Mouse (Mus musculus) liver, postnatal 0 days (tissue): Measurements from ENCODE around the gene Kmt2a. TPM values are rescaled to one million over a fixed set of nuclear protein-coding genes. Genes with fewer than 3 reads are reported as not detected.

Source experiments
- ATAC-seq: fragments of 200-750 bp; cut with Nextera tagmentation; 2 replicates; pipeline ENCODE4 v1.8.0; 2017; ENCODE audit warnings: mild to moderate bottlenecking, moderate library complexity
- DNase-seq: peaks from one replicate; pipeline ENCODE4 v3.0.0-alpha.2; 2016
- H3K27ac ChIP-seq: fragments of 300-500 bp; sonication (generic); 2 replicates; pipeline ENCODE4 v1.5.1; 2014; ENCODE audit warnings: antibody characterized with exemption, moderate library complexity, mild to moderate bottlenecking, low read depth
- H3K27me3 ChIP-seq: fragments of 300-500 bp; sonication (generic); 2 replicates; pipeline ENCODE4 v1.6.1; 2014; ENCODE audit warnings: low read length, control low read depth, mixed read lengths; ENCODE audit not compliant: insufficient read depth
- H3K36me3 ChIP-seq: fragments of 300-500 bp; sonication (generic); replicated peaks from 2 replicates; pipeline ENCODE4 v1.6.1; 2014; ENCODE audit warnings: mild to moderate bottlenecking, control low read depth, low read length, moderate library complexity, mixed read lengths; ENCODE audit not compliant: insufficient read depth
- H3K4me1 ChIP-seq: fragments of 300-500 bp; sonication (generic); 2 replicates; pipeline ENCODE4 v1.6.1; 2014; ENCODE audit warnings: antibody characterized with exemption, mild to moderate bottlenecking, control low read depth; ENCODE audit not compliant: insufficient read depth
- H3K4me2 ChIP-seq: fragments of 300-500 bp; sonication (generic); 2 replicates; pipeline ENCODE4 v1.6.1; 2014; ENCODE audit warnings: low read depth, mild to moderate bottlenecking, low read length, moderate library complexity, mixed read lengths
- H3K4me3 ChIP-seq: fragments of 300-500 bp; sonication (generic); 2 replicates; pipeline ENCODE4 v1.5.1; 2014; ENCODE audit warnings: low read depth, low read length
- H3K9ac ChIP-seq: fragments of 300-500 bp; sonication (generic); replicated peaks from 2 replicates; pipeline ENCODE4 v1.6.1; 2014; ENCODE audit warnings: mild to moderate bottlenecking, moderate library complexity
- H3K9me3 ChIP-seq: fragments of 300-500 bp; sonication (generic); 2 replicates; pipeline ENCODE4 v1.6.1; 2016; ENCODE audit warnings: mild to moderate bottlenecking, control low read depth, low read length, mixed read lengths
- CTCF ChIP-seq: sonication (generic); IDR thresholded peaks from 2 replicates; pipeline ENCODE4 v1.5.1; 2016; ENCODE audit warnings: antibody characterized with exemption, low read depth
- EP300 ChIP-seq: IDR thresholded peaks from 2 replicates; pipeline ENCODE4 v1.6.1; 2016; ENCODE audit warnings: antibody characterized with exemption, low read depth, mild to moderate bottlenecking
- WGBS: fragments of 180-500 bp; shearing (Covaris S2); extraction: QIAGEN DNeasy Blood & Tissue Kit; methylation state at CpG from one replicate; pipeline ENCODE4 v1.1.7; 2014; ENCODE audit not compliant: insufficient replicate concordance; 5-methylcytosine and 5-hydroxymethylcytosine counted together
- polyA plus RNA-seq: library from polyadenylated mRNA; unstranded; fragments of >200 nt; fragmentation: Nextera tagmentation; extraction: Ambion mirVana; gene quantifications from 2 replicates; pipeline ENCODE4 v1.2.1, GENCODE M21; 2015

The Kmt2a gene
- polyA plus RNA-seq, 1 experiment from 2014 or later: 1.8 TPM

DNA sequence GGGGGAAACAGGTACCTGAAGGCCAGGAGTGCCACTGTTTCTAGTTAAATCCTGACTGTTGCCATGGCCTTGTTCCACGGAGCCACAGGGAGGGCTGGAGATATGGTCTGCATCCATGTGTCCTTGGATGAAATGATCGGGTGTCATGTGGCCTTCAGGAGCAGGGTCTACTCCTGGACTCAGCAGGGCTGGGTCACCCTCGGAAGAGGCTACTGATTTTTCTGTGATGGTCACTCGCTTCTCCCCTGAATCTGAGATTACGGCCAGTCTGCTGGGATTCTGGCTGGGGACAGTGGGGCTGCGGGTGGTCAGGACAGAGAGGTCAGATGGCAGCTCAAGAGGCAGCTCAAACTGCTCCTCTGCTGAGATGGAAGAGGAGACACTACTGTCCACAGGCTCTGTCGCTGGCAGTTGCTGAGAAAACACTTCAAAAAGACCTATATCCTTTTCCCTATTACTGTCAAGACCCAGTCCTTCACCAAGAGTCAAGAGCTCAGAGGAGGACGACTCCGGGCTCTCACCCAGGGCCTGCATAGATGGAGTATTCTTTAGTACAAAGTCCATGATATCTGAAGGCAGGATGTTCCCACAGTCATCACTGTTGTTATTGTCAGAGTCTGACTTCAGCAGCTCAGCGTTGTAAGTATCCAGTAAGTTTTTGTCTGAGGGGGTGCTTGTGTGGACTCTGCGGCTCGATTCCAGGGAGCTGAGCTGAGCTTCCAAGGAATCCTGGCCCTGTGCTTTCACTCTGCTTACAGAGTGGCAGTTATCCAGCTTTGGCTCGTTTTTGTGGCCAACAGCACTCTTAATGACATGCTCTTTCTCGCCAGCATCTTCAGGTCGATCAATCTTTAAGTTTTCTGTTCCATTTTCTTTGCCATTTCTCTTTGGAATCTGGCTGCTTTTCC lies 60.9 kb downstream of the Kmt2a start:
- H3K27me3 ChIP-seq: no peaks in the 10 kb centered on the region
- TF ChIP-seq CTCF (no peak), EP300 (no peak)
- DNase-seq: no peak
- H3K9me3 ChIP-seq: no peaks in the 10 kb centered on the region
- WGBS: 90% methylated on average over 15 of the region's 15 CpGs
- 0 out of 2 replicates have a peak, but pooled peaks cover 3% of the 10 kb centered on the region for H3K4me1 ChIP-seq
- H3K4me2 ChIP-seq: no peak overlapping the region
- H3K36me3 ChIP-seq: peaks cover 93% of the 10 kb centered on the region
- no peak for ATAC-seq
- no peak overlapping the region for H3K27ac ChIP-seq
- no peak overlapping the region for H3K4me3 ChIP-seq
- H3K9ac ChIP-seq: no peak overlapping the region

DNA sequence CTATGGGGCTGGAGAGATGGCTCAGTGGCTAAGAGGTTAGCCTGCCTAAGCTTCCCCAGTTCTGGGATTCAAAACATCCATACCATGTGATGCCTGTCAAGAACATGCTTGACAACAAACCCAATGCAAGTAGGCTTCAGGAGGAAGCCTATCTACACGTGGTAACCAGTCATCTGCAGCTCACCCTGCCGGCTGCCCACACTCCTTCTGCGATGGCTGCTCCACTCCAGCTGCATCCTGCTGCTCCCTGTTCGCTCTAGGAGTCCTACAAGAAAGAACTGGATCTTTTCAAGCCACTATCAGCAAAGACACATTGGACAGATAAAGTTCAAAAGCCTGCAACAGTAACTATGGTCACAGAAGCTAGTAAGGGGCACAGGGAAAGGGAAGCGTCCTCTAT lies 63.6 kb downstream of the Kmt2a start:
- Histone ChIP-seq H3K27me3 (no peaks in the 10 kb centered on the region), H3K9me3 (no peaks in the 10 kb centered on the region), H3K4me1 (0 out of 2 replicates have a peak, but pooled peaks cover 3% of the 10 kb centered on the region), H3K36me3 (peaks cover 97% of the 10 kb centered on the region), H3K4me2 (no peak overlapping the region), H3K4me3 (no peak overlapping the region), H3K9ac (no peak overlapping the region), H3K27ac (no peak overlapping the region)
- TF ChIP-seq EP300 (no peak), CTCF (no peak)
- no peak for ATAC-seq
- 71% methylated on average over 5 of the region's 5 CpGs for WGBS
- DNase-seq: no peak

DNA sequence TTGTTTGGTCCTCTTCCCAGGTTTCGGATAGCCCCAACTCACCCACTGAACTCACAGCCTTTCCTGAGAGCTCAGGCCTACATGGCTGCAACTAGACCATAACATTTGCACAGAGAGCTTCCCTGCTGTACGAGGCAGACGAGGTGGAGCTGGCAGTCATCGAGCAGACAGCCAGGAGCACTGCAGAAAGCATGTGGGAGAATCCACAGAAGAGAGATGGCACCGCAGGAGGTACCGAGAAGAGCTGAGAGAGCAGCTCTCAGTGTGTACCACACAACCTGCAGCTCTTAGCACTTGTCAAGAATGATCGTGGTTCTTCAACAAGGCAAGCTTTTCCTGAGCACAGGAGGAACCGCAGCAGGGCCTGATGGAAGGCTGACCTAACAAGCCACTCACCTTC lies 66.9 kb downstream of the Kmt2a start:
- H3K27me3 ChIP-seq: no peaks in the 10 kb centered on the region
- H3K4me1 ChIP-seq: 0 out of 2 replicates have a peak, but pooled peaks cover 3% of the 10 kb centered on the region
- H3K27ac ChIP-seq: no peak overlapping the region
- H3K9ac ChIP-seq: no peak overlapping the region
- no peak overlapping the region for H3K4me3 ChIP-seq
- DNase-seq (no peak), ATAC-seq (no peak)
- H3K4me2 ChIP-seq: no peak overlapping the region
- 87% methylated on average over 8 of the region's 8 CpGs for WGBS
- H3K9me3 ChIP-seq: no peaks in the 10 kb centered on the region
- no peak for TF ChIP-seq EP300
- no peak for TF ChIP-seq CTCF
- peaks cover 91% of the 10 kb centered on the region for H3K36me3 ChIP-seq

DNA sequence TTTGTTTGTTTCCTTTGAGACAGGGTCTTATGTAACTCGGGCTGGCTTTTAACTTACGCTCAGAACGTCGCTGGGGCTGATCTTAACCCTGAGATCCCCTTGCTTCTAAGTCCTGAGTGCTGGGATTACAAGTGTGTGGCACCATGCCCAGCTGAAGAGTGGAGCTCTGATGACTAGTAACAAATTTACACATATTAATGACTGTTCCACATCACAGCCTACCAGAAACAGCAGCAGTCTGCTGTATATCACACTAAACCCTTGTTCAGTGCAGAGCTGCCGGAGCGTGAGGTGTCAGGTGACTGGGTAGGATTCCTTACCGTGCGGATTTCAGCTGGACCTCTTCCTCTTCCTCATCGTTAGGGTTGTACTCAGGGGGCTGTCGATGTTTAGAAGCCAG lies 70.8 kb downstream of the Kmt2a start:
- Histone ChIP-seq H3K4me3 (no peak overlapping the region), H3K9ac (no peak overlapping the region), H3K4me2 (no peak overlapping the region), H3K9me3 (no peaks in the 10 kb centered on the region), H3K27ac (no peak overlapping the region), H3K36me3 (peaks cover 91% of the 10 kb centered on the region), H3K27me3 (no peaks in the 10 kb centered on the region), H3K4me1 (no peaks in the 10 kb centered on the region)
- TF ChIP-seq CTCF (no peak), EP300 (no peak)
- no peak for DNase-seq
- ATAC-seq: no peak
- 81% methylated on average over 10 of the region's 10 CpGs for WGBS

DNA sequence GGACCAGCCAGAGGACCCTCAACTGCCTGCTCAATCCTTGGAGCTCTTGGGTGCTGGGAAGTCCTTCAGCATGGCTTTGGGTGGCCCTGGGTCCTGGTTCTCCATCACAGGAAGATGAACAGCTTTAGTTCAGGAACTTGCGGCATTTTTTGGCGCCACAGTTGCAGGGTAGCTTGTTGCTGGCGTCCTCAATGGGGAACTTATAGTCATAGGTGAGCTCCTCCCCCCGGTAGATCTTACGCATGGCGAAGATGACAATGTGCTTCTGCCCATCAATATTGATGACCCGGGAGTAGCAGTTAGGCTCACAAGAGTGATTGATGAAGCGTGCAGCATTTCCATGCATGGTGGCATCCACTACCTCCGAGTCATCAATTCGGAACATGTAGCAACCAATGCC lies 73.3 kb downstream of the Kmt2a start:
- Histone ChIP-seq H3K27ac (no peak overlapping the region), H3K27me3 (no peaks in the 10 kb centered on the region), H3K4me1 (no peaks in the 10 kb centered on the region), H3K9me3 (no peaks in the 10 kb centered on the region), H3K36me3 (peaks cover 70% of the 10 kb centered on the region), H3K4me2 (no peak overlapping the region), H3K9ac (no peak overlapping the region), H3K4me3 (no peak overlapping the region)
- 92% methylated on average over 10 of the region's 10 CpGs for WGBS
- DNase-seq (no peak), ATAC-seq (no peak)
- TF ChIP-seq EP300: no peak
- no peak for TF ChIP-seq CTCF

DNA sequence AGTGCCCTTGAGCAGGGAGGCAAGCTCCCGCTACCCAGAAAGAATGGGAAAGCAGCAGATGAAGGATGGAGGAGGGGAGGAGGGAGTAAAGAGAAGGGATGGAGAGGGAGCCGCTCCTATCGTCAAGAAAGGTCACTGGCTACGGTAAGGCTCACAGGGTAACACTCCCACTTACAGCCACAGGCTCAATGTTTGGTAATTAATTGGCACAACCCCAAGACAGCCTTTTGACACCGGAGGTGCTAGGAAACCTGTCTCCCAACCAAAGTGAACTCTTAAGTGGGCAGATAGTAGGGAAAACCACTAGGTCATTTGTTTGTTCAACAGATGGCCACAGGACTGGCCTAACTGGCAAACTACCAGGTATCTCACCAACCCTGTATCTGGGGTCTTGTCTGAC lies 74.0 kb downstream of the Kmt2a start:
- DNase-seq (no peak), ATAC-seq (no peak)
- 73% methylated on average over 5 of the region's 5 CpGs for WGBS
- H3K9me3 ChIP-seq: no peaks in the 10 kb centered on the region
- H3K9ac ChIP-seq: no peak overlapping the region
- TF ChIP-seq EP300: no peak
- TF ChIP-seq CTCF: no peak
- peaks cover 66% of the 10 kb centered on the region for H3K36me3 ChIP-seq
- H3K4me3 ChIP-seq: no peak overlapping the region
- H3K4me2 ChIP-seq: no peak overlapping the region
- no peaks in the 10 kb centered on the region for H3K4me1 ChIP-seq
- no peaks in the 10 kb centered on the region for H3K27me3 ChIP-seq
- H3K27ac ChIP-seq: no peak overlapping the region
